Mouse (Mus musculus) liver, embryonic 14.5 days (tissue): ENCODE results near the gene Kcnq1.

Experiments used
- CTCF ChIP-seq: IDR thresholded peaks from 2 replicates; pipeline ENCODE4 v1.5.1; 2016; ENCODE audit warnings: antibody characterized with exemption, low read depth, control low read depth
- EP300 ChIP-seq: IDR thresholded peaks from 2 replicates; pipeline ENCODE4 v1.6.1; 2016; ENCODE audit warnings: antibody characterized with exemption, low read depth

DNA sequence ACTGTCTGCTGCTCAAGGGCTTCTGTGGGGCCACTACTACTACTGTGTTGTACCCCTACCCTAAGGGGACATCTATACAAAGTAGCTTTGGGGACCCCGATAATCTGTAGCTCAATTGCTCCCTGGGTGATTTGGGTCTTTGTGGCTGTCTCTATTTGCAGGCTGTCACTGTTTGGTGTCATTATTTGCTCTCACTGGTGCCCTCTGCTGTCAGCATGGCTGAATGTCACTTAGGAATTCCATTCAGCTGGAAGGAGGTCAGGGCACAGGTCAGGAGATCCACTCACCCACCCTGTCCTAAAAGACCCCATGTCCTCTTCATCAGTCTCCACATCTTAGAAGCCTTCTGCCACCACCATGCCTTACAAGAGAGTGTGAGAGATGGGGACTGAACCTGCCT lies 32.6 kb downstream of the Kcnq1 start:
- TF ChIP-seq CTCF (peak; percentile 74), EP300 (no peak)
